In genomic region chr3:14660513-14660912, GRCm38 (mm10) we compare ENCODE assay signal across 16 mouse cellular contexts.
"Had no signal": no experiment of that assay in that cellular context is flagged by ENCODE, and none has a peak within 500 bp of the region (broad histone marks: within the 10 kb centered on the region; RNA-seq: fewer than 3 reads in every experiment).

No protein-coding gene starts in this region.

- H3K9ac ChIP-seq: lung, embryonic 15.5 days; midbrain, embryonic 13.5 days; midbrain, embryonic 15.5 days; neural tube, embryonic 12.5 days; stomach, embryonic 15.5 days had no signal

- DNase-seq: lung, adult 2 months; lung, postnatal 14 days; lung, postnatal 36 days; right cerebral cortex, postnatal 14 days; thymus, adult 2 months; thymus, postnatal 25 days; thymus, postnatal 4 days had no signal

- H3K27me3 ChIP-seq: lung, embryonic 15.5 days; midbrain, embryonic 13.5 days; midbrain, embryonic 15.5 days; neural tube, embryonic 12.5 days; stomach, embryonic 15.5 days had no signal

- H3K4me1 ChIP-seq: lung, embryonic 15.5 days; midbrain, embryonic 13.5 days; midbrain, embryonic 15.5 days; neural tube, embryonic 12.5 days; stomach, embryonic 15.5 days had no signal

- H3K4me3 ChIP-seq: lung, embryonic 15.5 days; midbrain, embryonic 13.5 days; midbrain, embryonic 15.5 days; neural tube, embryonic 12.5 days; stomach, embryonic 15.5 days had no signal

- H3K36me3 ChIP-seq: lung, embryonic 15.5 days; midbrain, embryonic 13.5 days; midbrain, embryonic 15.5 days; neural tube, embryonic 12.5 days; stomach, embryonic 15.5 days had no signal

- H3K27ac ChIP-seq: lung, embryonic 15.5 days; macrophage; midbrain, embryonic 13.5 days; midbrain, embryonic 15.5 days; neural tube, embryonic 12.5 days; stomach, embryonic 15.5 days; stomach, postnatal 0 days had no signal

- ATAC-seq: lung, postnatal 0 days; midbrain, embryonic 13.5 days; midbrain, embryonic 15.5 days had no signal

- H3K4me2 ChIP-seq: lung, embryonic 15.5 days; midbrain, embryonic 11.5 days; midbrain, embryonic 13.5 days; midbrain, embryonic 15.5 days; neural tube, embryonic 12.5 days; stomach, embryonic 15.5 days had no signal

- H3K9me3 ChIP-seq: lung, embryonic 15.5 days; midbrain, embryonic 13.5 days; midbrain, embryonic 15.5 days; neural tube, embryonic 12.5 days; stomach, embryonic 15.5 days had no signal
